Mouse (Mus musculus): ENCODE data around the gene Sgk1. TPM values are rescaled to one million over a fixed set of nuclear protein-coding genes. Genes with fewer than 3 reads are reported as not detected.
A peak's percentile ranks its signal among the peaks of the same experiment; 100 is the strongest.

Gene Sgk1
- total and polyA plus RNA-seq, 3 experiments = 0.76 to 16.0 (median 4.3) TPM

DNA sequence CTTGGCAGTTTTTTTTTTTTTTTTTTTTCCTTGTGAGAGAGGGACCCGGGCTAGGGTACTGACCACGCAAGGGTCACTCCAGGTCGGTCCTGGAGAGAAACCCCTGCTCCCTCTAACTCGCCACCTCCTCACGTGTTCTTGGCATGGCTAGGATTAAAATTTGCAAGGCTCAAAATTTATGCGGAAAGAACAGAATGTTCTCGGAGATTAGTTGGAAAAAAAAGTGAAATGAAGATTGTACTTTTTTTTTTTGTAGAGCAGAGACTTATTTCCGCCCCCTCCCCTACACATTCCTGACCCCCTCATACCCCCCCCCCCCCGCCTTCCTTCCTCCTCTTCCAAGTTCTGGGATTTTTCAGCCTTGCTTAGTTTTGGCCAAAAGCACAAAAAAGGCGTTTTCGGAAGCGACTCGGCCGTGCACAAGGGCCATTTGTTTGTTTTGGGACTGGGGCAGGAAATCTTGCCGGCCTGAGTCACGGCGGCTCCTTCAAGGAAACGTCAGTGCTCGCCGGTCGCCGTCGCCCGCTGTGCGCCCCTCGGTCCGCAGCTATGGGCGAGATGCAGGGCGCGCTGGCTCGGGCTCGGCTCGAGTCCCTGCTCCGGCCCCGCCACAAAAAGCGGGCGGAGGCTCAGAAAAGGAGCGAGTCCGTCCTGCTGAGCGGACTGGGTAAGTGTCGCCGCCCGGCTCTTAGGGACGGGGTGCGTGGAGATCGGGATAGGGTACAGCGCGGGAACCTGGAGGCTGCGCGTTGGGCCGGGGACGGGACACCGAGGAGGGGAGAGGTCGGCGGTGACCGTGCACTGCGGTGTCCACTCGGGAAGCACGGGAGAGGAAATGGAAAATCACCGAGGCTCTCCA lies 111.8 kb downstream of the Sgk1 start:
- H3K27ac ChIP-seq (ENCODE audit: insufficient read depth, low read depth) = no peak overlapping the region
- in situ Hi-C loops (cut with MboI; ENCODE audit: low pct_ligation_motif_present, low pct_unique_long_range_greater_than_20kb, low sequenced_read_pairs) = loop anchor here (25.0 kb wide), 1 partner anchor 381 kb away; no protein-coding TSS in a partner anchor
- dilution Hi-C loops (cut with MboI; ENCODE audit: extremely low pct_ligation_motif_present, extremely low pct_unique_long_range_greater_than_20kb, low sequenced_read_pairs) = no loop called here

DNA sequence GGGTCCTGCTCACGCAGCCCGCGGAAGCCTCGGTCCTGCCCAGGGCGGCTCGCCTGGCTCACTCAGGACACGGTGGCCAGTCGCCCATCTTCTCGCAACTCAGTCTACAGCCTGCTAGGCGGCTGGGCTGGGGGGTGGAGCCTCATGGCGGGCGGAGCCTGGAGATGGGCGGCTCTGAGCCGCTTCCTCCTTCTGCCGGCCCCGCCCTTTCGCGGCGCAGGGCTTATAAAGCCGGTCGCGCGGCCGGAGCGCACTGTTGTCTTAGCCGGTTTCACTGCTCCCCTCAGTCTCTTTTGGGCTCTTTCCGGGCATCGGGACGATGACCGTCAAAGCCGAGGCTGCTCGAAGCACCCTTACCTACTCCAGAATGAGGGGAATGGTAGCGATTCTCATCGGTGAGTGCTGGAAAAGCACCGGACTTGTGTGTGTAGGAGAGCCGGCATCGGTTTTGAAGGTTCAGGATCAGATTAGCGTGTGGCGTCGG lies 112.5 kb downstream of the Sgk1 start:
- H3K36me3 ChIP-seq (replicated peaks in 1 of 2; ENCODE audit: control insufficient read depth in 1 of 2, insufficient read depth in 1 of 2, low read length in 1 of 2) = peaks cover 0 to 29% of the 10 kb centered on the region in 2 experiments
- H3K9ac ChIP-seq (ENCODE audit: insufficient read depth, low read depth) = peak overlapping the region; percentile 46
- H3K9me3 ChIP-seq (replicated peaks; ENCODE audit: low read length) = no peaks in the 10 kb centered on the region
- H3K27me3 ChIP-seq (replicated peaks) = peaks cover 9% of the 10 kb centered on the region
- in situ Hi-C loops (cut with MboI; ENCODE audit: low pct_ligation_motif_present, low pct_unique_long_range_greater_than_20kb, low sequenced_read_pairs) (loop anchor here (25.0 kb wide), 1 partner anchor 382 kb away; no protein-coding TSS in a partner anchor), dilution Hi-C loops (cut with MboI; ENCODE audit: extremely low pct_ligation_motif_present, extremely low pct_unique_long_range_greater_than_20kb, low sequenced_read_pairs) (no loop called here)
- peak overlapping the region; percentile 61 to 76 (median 70) for H3K4me3 ChIP-seq (replicated peaks in 1 of 3; ENCODE audit: low read depth in 2 of 3, low read length in 2 of 3, poor library complexity in 1 of 3)
- H3K27ac ChIP-seq (ENCODE audit: insufficient read depth, low read depth) = 0 out of 2 replicates have a peak overlapping the region, but pooled peaks have one; percentile 21
- DNase-seq (ENCODE audit: extremely low read depth) = peak; percentile 88
- H3K79me2 ChIP-seq (replicated peaks; ENCODE audit: control insufficient read depth, extremely low read depth, insufficient read depth, poor library complexity, severe bottlenecking) = no peaks in the 10 kb centered on the region
- peaks cover 0 to 11% of the 10 kb centered on the region in 2 experiments; a peak in 2 of 4 replicates for H3K4me1 ChIP-seq (ENCODE audit: control insufficient read depth in 1 of 2, insufficient read depth in 2 of 2)
- TF ChIP-seq EP300 (IDR thresholded peaks at IDR 0.05; ENCODE audit: low read length) (no peak), MEF2A (IDR thresholded peaks at IDR 0.05; ENCODE audit: borderline replicate concordance, low read depth, low read length) (0 out of 2 replicates have a peak, but pooled peaks have one; percentile 14), MAZ (IDR thresholded peaks at IDR 0.05; ENCODE audit: low read depth, low read length) (no peak), TBP (conservative IDR thresholded peaks at IDR 0.05; ENCODE audit: low read depth, low read length) (peak; percentile 95), MXI1 (IDR thresholded peaks at IDR 0.05; ENCODE audit: low read depth, low read length) (no peak), ELF1 (IDR thresholded peaks at IDR 0.05; ENCODE audit: low read depth, low read length) (peak; percentile 87), MAX (IDR thresholded peaks at IDR 0.05; ENCODE audit: low read length) (no peak), TCF12 (IDR thresholded peaks at IDR 0.05; ENCODE audit: low read depth, low read length) (peak; percentile 55; the same call in 1 of the 2 replicates), NRF1 (IDR thresholded peaks at IDR 0.05; ENCODE audit: low read depth, low read length) (peak; percentile 27; the same call in 1 of the 2 replicates), NELFE (IDR thresholded peaks at IDR 0.05; ENCODE audit: low read depth, low read length) (peak; percentile 84), UBTF (IDR thresholded peaks at IDR 0.05; ENCODE audit: low read depth, low read length) (0 out of 2 replicates have a peak, but pooled peaks have one; percentile 24), ZMIZ1 (IDR thresholded peaks at IDR 0.05; ENCODE audit: low read depth, low read length) (peak; percentile 93), POLR2A (IDR thresholded peaks at IDR 0.05; ENCODE audit: low read depth, low read length) (peak; percentile 94)
- peak overlapping the region; percentile 99 for H3K4me2 ChIP-seq (ENCODE audit: insufficient read depth, low read depth, poor library complexity, severe bottlenecking)

More for the DNA sequence above, 111.8 kb downstream of the Sgk1 start:
- Histone ChIP-seq H3K27me3 (replicated peaks) (peaks cover 9% of the 10 kb centered on the region), H3K36me3 (replicated peaks in 1 of 2; ENCODE audit: control insufficient read depth in 1 of 2, insufficient read depth in 1 of 2, low read length in 1 of 2) (peaks cover 0 to 24% of the 10 kb centered on the region in 2 experiments), H3K4me2 (ENCODE audit: insufficient read depth, low read depth, poor library complexity, severe bottlenecking) (peak overlapping the region; percentile 67), H3K9me3 (replicated peaks; ENCODE audit: low read length) (no peaks in the 10 kb centered on the region), H3K4me3 (replicated peaks in 1 of 3; ENCODE audit: low read depth in 2 of 3, low read length in 2 of 3, poor library complexity in 1 of 3) (peak overlapping the region; percentile 47 to 76 (median 70)), H3K79me2 (replicated peaks; ENCODE audit: control insufficient read depth, extremely low read depth, insufficient read depth, poor library complexity, severe bottlenecking) (no peaks in the 10 kb centered on the region), H3K9ac (ENCODE audit: insufficient read depth, low read depth) (peak overlapping the region; percentile 0; the same call in 1 of the 2 replicates), H3K4me1 (ENCODE audit: control insufficient read depth in 1 of 2, insufficient read depth in 2 of 2) (peaks cover 0 to 11% of the 10 kb centered on the region in 2 experiments; a peak in 2 of 4 replicates)
- TF ChIP-seq UBTF (IDR thresholded peaks at IDR 0.05; ENCODE audit: low read depth, low read length) (peak; percentile 68), ZNF384 (IDR thresholded peaks at IDR 0.05; ENCODE audit: low read depth, low read length) (no peak)
- peak; percentile 27 for DNase-seq (ENCODE audit: extremely low read depth)

Measured in CH12.LX (cell line).